Mouse (Mus musculus) heart, adult 2 months (tissue): ENCODE measurements at regions not wholly inside any gene's neighbourhood (a gene's known extent, or its start where the extent isn't known, plus 50 kb on each side); places are given as distances from the start of the nearest gene placed in this dataset.

Source experiments
- CTCF ChIP-seq: fragments of 200-600 bp; IDR thresholded peaks from 2 replicates; pipeline ENCODE4 v1.8.1; 2022; ENCODE audit warnings: antibody characterized with exemption, mild to moderate bottlenecking, moderate library complexity
- POLR2A ChIP-seq: fragments of 200-500 bp; IDR thresholded peaks from 2 replicates; pipeline ENCODE4 v1.6.1; 2011; ENCODE audit warnings: mild to moderate bottlenecking, low read depth, low read length, control low read depth; ENCODE audit not compliant: insufficient read depth

- TF ChIP-seq POLR2A = no peak
- no peak for TF ChIP-seq CTCF
Observed at GRCm38 (mm10) chr19:56228586-56228985, 58.4 kb upstream of the Habp2 start.
